Mouse (Mus musculus): ENCODE results near the gene Clec4f. TPM values are rescaled to one million over a fixed set of nuclear protein-coding genes. Genes with fewer than 3 reads are reported as not detected.
A peak's percentile ranks its signal among the peaks of the same experiment; 100 is the strongest.
"Not testable (repeated sequence)": the region's sequence is repeated elsewhere in the genome, so short reads cannot be mapped to it uniquely, and the experiment has no call there.

Clec4f gene
- total and polyA plus RNA-seq, 2 experiments from 2014 or later = 0.05 TPM; not detected in 1

DNA sequence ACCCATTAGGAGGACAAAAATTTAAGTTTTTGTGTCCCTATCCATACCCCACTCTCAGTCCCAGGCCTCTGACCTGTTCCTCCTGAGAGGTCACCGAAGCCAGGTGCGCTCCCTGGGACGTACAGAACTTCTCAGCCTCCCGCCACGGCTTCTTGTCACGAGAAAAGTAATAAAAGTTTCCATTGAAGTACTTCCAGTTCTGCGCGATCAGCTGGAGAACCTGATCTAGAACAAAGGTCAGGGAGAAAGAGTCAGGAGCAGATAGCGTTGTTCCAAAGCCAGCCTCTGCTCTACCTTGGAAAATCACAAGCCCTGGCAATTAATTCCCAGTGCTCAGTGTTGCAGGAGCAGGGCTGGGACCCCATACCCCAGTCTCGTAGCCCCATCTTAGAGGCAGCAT is 9.3 kb downstream of the Clec4f start:
- H3K9ac ChIP-seq (replicated peaks; ENCODE audit: low read length) = no peak overlapping the region
- H3K4me3 ChIP-seq (ENCODE audit: low read length) = no peak overlapping the region
- 89% methylated on average over 10 of the region's 10 CpGs for WGBS
- ATAC-seq (no peak), DNase-seq (ENCODE audit: low spot score) (no peak)
- no peaks in the 10 kb centered on the region for H3K4me1 ChIP-seq (ENCODE audit: insufficient read depth, low read length)
- H3K27me3 ChIP-seq (ENCODE audit: insufficient read depth, low read length) = no peaks in the 10 kb centered on the region
- no peaks in the 10 kb centered on the region for H3K9me3 ChIP-seq (ENCODE audit: low read length)
- TF ChIP-seq CTCF (IDR thresholded peaks at IDR 0.05; ENCODE audit: low read depth) = no peak
- no peak overlapping the region for H3K4me2 ChIP-seq (ENCODE audit: low read depth, low read length)
- H3K27ac ChIP-seq = no peak overlapping the region
- no peaks in the 10 kb centered on the region for H3K36me3 ChIP-seq (ENCODE audit: insufficient read depth, low read length)

DNA sequence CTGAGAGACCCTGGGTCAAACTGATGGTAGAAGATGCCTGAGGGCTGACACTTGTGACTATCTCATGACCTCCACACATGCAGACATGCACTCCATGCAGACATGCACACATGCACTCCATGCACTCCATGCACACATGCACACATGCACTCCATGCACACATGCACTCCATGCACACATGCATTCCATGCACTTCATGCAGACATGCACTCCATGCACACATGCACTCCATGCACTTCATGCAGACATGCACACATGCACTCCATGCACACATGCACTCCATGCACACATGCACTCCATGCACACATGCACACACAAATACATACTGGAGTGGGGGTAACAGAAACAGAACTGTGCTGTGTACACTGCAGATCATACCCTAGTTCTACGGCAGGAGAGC is 20.7 kb downstream of the Clec4f start:
- 78% methylated on average over 1 of the region's 1 CpGs for WGBS
- no peak overlapping the region for H3K4me2 ChIP-seq (ENCODE audit: low read depth, low read length)
- no peaks in the 10 kb centered on the region for H3K36me3 ChIP-seq (ENCODE audit: insufficient read depth, low read length)
- DNase-seq (ENCODE audit: low spot score) (no peak), ATAC-seq (no peak)
- no peak overlapping the region for H3K27ac ChIP-seq
- no peak for TF ChIP-seq CTCF (IDR thresholded peaks at IDR 0.05; ENCODE audit: low read depth)
- no peaks in the 10 kb centered on the region for H3K9me3 ChIP-seq (ENCODE audit: low read length)
- no peaks in the 10 kb centered on the region for H3K4me1 ChIP-seq (ENCODE audit: insufficient read depth, low read length)
- H3K9ac ChIP-seq (replicated peaks; ENCODE audit: low read length) = no peak overlapping the region
- no peak overlapping the region for H3K4me3 ChIP-seq (ENCODE audit: low read length)
- H3K27me3 ChIP-seq (ENCODE audit: insufficient read depth, low read length) = no peaks in the 10 kb centered on the region

DNA sequence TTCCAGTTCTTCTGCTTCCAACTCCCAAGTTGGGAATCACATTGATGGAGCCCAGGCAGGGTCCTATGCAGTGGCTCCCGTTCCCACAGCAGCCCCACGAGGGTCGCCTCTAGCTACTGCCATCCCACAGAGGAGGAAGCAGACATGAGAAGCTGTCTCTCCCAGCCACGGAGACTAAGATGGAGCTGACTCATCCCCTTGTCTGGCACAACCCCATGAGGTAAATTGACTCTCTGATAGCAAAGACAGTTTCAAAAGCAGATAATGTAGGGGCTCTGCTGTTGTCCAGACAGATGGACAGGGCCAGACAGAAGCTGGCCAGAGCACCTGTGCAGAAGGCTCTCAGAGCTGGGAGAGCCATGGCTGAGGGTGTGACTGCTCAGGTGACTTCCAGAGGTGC is 21.4 kb downstream of the Clec4f start:
- H3K4me1 ChIP-seq (ENCODE audit: insufficient read depth, low read length); H3K36me3 ChIP-seq (ENCODE audit: insufficient read depth, low read length); ATAC-seq; H3K9me3 ChIP-seq (ENCODE audit: low read length); H3K27ac ChIP-seq; H3K27me3 ChIP-seq (ENCODE audit: insufficient read depth, low read length); H3K4me2 ChIP-seq (ENCODE audit: low read depth, low read length); H3K9ac ChIP-seq (replicated peaks; ENCODE audit: low read length); DNase-seq (ENCODE audit: low spot score); H3K4me3 ChIP-seq (ENCODE audit: low read length): not testable (repeated sequence)
- WGBS = 86% methylated on average over 4 of the region's 4 CpGs

DNA sequence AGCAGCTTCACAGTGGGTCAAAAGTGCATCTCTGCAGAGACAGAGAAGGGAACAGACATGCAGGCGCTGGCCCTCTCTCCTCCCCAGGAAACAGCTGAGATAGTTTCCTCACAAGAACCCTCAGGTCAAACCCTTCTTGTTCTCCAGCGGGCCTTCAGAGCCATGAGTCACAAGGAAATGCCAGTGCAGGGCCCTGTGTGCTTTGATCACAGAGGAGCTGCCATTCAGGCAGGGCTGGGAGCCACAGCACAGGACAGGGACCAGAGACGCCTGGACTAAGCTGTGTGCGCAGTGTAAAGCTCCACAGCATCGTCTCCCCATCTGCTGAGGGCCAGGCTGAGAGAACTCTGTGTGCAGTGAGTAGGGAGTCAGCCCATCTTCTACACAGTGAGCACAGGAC is 21.9 kb downstream of the Clec4f start:
- 63% methylated on average over 5 of the region's 5 CpGs for WGBS
- not testable (repeated sequence) for ATAC-seq; H3K27ac ChIP-seq; H3K36me3 ChIP-seq (ENCODE audit: insufficient read depth, low read length); H3K4me3 ChIP-seq (ENCODE audit: low read length); H3K27me3 ChIP-seq (ENCODE audit: insufficient read depth, low read length); H3K9ac ChIP-seq (replicated peaks; ENCODE audit: low read length); H3K4me1 ChIP-seq (ENCODE audit: insufficient read depth, low read length); DNase-seq (ENCODE audit: low spot score); H3K9me3 ChIP-seq (ENCODE audit: low read length); H3K4me2 ChIP-seq (ENCODE audit: low read depth, low read length)

DNA sequence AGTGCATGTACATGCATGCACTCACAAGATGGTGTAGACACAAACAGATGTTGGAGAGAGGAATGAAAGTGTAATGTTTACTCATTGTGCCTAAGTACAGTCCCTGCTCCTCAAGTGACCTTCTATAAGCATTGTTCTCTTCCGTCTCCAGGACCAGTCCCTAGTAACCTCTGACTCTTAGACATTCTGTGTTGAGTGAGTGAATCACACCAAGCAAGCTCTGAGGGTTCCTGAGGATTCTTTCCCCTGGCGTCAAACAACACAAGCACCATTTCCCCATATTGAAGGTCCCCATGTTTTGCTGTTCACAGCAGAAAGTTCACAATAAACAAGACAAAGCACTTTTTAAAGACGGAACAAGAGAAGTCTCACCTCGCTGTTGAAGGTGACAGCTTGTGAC is 24.2 kb downstream of the Clec4f start:
- Histone ChIP-seq H3K9ac (replicated peaks; ENCODE audit: low read length) (no peak overlapping the region), H3K27me3 (ENCODE audit: insufficient read depth, low read length) (no peaks in the 10 kb centered on the region), H3K4me1 (ENCODE audit: insufficient read depth, low read length) (no peaks in the 10 kb centered on the region), H3K36me3 (ENCODE audit: insufficient read depth, low read length) (no peaks in the 10 kb centered on the region), H3K27ac (no peak overlapping the region), H3K4me3 (ENCODE audit: low read length) (no peak overlapping the region), H3K9me3 (ENCODE audit: low read length) (no peaks in the 10 kb centered on the region), H3K4me2 (ENCODE audit: low read depth, low read length) (no peak overlapping the region)
- no peak for ATAC-seq
- no peak for DNase-seq (ENCODE audit: low spot score)
- WGBS = 76% methylated on average over 4 of the region's 4 CpGs
- TF ChIP-seq CTCF (IDR thresholded peaks at IDR 0.05; ENCODE audit: low read depth) = no peak

DNA sequence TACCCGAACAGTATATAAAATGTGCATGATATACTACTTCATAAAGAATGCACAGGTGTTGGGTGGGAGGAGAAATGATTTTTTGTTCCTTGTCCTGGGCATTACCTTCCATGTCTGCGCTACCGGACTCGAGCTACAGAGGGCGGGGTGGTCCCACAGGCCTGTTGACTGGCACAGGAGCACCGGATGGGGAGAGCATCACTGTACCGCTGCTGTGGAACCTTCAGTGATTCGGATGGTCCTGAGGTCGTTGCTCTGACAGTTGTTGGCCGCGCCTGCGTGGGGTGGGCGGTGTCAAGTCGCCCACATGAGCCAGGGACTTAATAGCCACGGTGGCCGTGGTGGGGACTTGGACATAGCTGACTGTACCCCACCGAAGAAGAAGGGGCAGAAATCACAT is 29.2 kb downstream of the Clec4f start:
- DNase-seq (ENCODE audit: low spot score) (no peak), ATAC-seq (no peak)
- Histone ChIP-seq H3K27me3 (ENCODE audit: insufficient read depth, low read length) (no peaks in the 10 kb centered on the region), H3K27ac (no peak overlapping the region), H3K4me3 (ENCODE audit: low read length) (no peak overlapping the region), H3K9me3 (ENCODE audit: low read length) (no peaks in the 10 kb centered on the region), H3K9ac (replicated peaks; ENCODE audit: low read length) (no peak overlapping the region), H3K4me2 (ENCODE audit: low read depth, low read length) (no peak overlapping the region), H3K36me3 (ENCODE audit: insufficient read depth, low read length) (no peaks in the 10 kb centered on the region), H3K4me1 (ENCODE audit: insufficient read depth, low read length) (no peaks in the 10 kb centered on the region)
- no peak for TF ChIP-seq CTCF (IDR thresholded peaks at IDR 0.05; ENCODE audit: low read depth)
- 68% methylated on average over 17 of the region's 17 CpGs for WGBS

DNA sequence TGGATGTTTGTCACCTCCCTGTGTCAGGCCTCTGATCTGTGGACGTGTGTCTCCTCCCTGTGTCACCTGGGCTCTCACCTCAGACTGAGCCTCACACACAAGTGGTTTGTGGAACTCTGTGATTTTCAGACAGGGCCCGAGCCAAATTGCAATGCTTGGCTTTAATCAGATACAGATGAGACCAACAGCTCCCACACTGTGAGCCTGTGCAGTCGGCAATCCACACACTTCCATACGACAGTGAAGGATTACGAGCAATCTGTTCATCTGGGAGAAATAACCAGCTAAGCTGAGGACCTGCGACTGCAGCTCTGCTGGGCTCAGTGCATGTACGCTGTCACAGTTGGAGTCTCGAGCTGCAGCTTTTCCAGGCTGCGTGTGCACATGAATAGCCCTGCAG is 36.0 kb downstream of the Clec4f start:
- H3K9me3 ChIP-seq (ENCODE audit: low read length) = no peaks in the 10 kb centered on the region
- DNase-seq (ENCODE audit: low spot score) = peak; percentile 26

More for the DNA sequence above, 36.0 kb downstream of the Clec4f start:
- Histone ChIP-seq H3K27me3 (ENCODE audit: insufficient read depth, low read length) (no peaks in the 10 kb centered on the region), H3K27ac (no peak overlapping the region), H3K4me3 (ENCODE audit: low read length) (no peak overlapping the region), H3K9ac (replicated peaks; ENCODE audit: low read length) (no peak overlapping the region), H3K36me3 (ENCODE audit: insufficient read depth, low read length) (no peaks in the 10 kb centered on the region), H3K4me1 (ENCODE audit: insufficient read depth, low read length) (no peaks in the 10 kb centered on the region), H3K4me2 (ENCODE audit: low read depth, low read length) (no peak overlapping the region)
- no peak for ATAC-seq
- TF ChIP-seq CTCF (IDR thresholded peaks at IDR 0.05; ENCODE audit: low read depth) = no peak
- WGBS = 57% methylated on average over 9 of the region's 9 CpGs
